ENCODE assay signal across 8 mouse cellular contexts in the genomic region with DNA sequence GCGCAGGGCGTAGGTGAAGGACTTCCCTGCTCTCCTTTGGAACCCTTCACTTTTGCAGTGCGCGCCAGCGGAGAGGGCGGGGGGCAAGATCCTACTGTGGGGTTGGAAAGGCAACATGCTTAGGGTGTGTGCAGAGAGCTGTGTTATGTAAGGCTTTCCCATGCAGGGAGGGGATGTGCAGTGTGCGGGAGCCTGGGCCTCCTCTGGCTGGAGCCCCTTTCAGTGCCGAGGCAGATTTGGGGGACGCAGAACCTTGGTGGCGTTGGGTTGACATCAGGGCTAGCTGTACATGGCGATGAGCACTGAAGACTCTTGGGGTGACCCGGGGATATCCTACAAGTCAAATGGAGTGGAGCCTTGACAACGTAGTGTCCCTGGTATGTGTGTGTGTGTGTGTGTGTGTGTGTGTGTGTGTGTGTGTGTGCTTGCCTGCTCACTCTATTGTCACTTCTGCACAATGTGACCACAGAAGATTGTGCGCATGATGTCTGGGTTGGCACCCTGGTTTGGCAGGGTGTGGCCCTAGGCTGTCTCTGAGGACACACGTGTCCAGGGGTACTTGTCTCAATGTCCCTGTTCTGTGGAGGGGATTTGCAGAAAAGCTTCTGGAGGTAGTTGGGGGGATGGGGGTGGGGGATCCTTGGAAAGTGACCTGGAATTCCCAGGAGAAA. TPM values are rescaled to one million over a fixed set of nuclear protein-coding genes. Genes with fewer than 3 reads are reported as not detected.
DNase-seq lines count a peak whose midpoint lies in the region; ATAC-seq lines count a peak whose summit lies in the region.

No protein-coding gene starts in this region.

- H3K27me3 ChIP-seq in kidney, embryonic 15.5 days = no peaks in the 10 kb centered on the region
- H3K27me3 ChIP-seq in midbrain, embryonic 10.5 days (ENCODE audit: low read depth, poor library complexity, severe bottlenecking) = peaks cover 61% of the 10 kb centered on the region

- DNase-seq in kidney, postnatal 4 days = no peak
- DNase-seq in induced T-regulatory cell, adult 2 months (ENCODE audit: low read depth) = peak; percentile 75
- DNase-seq in midbrain, embryonic 10.5 days (ENCODE audit: low spot score) = no peak
- no peak for DNase-seq in left cerebral cortex, adult 11 months (ENCODE audit: low spot score)
- DNase-seq in adrenal gland, adult 8-10 months = no peak
- DNase-seq in thymus, postnatal 14 days = no peak

- H3K4me3 ChIP-seq in kidney, embryonic 15.5 days (replicated peaks) = peak overlapping the region; percentile 68
- peak overlapping the region; percentile 91 for H3K4me3 ChIP-seq in brown adipose tissue, adult 24 weeks (ENCODE audit: insufficient read depth, low read depth, low read length)
- peak overlapping the region; percentile 70 for H3K4me3 ChIP-seq in midbrain, embryonic 10.5 days

- no peaks in the 10 kb centered on the region for H3K9me3 ChIP-seq in kidney, embryonic 15.5 days (replicated peaks)
- H3K9me3 ChIP-seq in midbrain, embryonic 10.5 days (replicated peaks) = no peaks in the 10 kb centered on the region

- ATAC-seq in kidney, embryonic 15.5 days (replicated peaks; ENCODE audit: low FRiP score) = peak; percentile 65

- peaks cover 56% of the 10 kb centered on the region for H3K4me1 ChIP-seq in kidney, embryonic 15.5 days
- H3K4me1 ChIP-seq in brown adipose tissue, adult 24 weeks (ENCODE audit: control insufficient read depth, insufficient read depth, insufficient read length, low read length) = peaks cover 18% of the 10 kb centered on the region
- peaks cover 40% of the 10 kb centered on the region for H3K4me1 ChIP-seq in midbrain, embryonic 10.5 days

- peak overlapping the region; percentile 86 for H3K27ac ChIP-seq in kidney, embryonic 15.5 days
- peak overlapping the region; percentile 93 for H3K27ac ChIP-seq in brown adipose tissue, adult 24 weeks (replicated peaks; ENCODE audit: low read depth, low read length)
- H3K27ac ChIP-seq in midbrain, embryonic 10.5 days (replicated peaks) = peak overlapping the region; percentile 78

- H3K4me2 ChIP-seq in kidney, embryonic 15.5 days = peak overlapping the region; percentile 90

- WGBS in kidney, embryonic 15.5 days = 17% methylated on average over 15 of the region's 15 CpGs
- WGBS in midbrain, embryonic 10.5 days = 20% methylated on average over 15 of the region's 15 CpGs

- H3K9ac ChIP-seq in kidney, embryonic 15.5 days = peak overlapping the region; percentile 70

- H3K36me3 ChIP-seq in kidney, embryonic 15.5 days = no peaks in the 10 kb centered on the region
- no peaks in the 10 kb centered on the region for H3K36me3 ChIP-seq in midbrain, embryonic 10.5 days

RNA-seq across cellular contexts. Expression of gene Ahnak, which starts 1.5 kb away (rescaled TPM):
- polyA plus RNA-seq in kidney, embryonic 15.5 days (2015; fragmentation: Nextera tagmentation; extraction: Ambion mirVana) = 17.3 and 18.2 TPM in 2 replicates
- polyA plus RNA-seq in brown adipose tissue, adult 24 weeks (2012; ENCODE audit: insufficient read depth, insufficient read length, missing spikeins) = 133 and 177 TPM in 2 replicates
- polyA plus RNA-seq in midbrain, embryonic 10.5 days (2016; fragmentation: Nextera tagmentation; extraction: Ambion mirVana) = 6.6 and 8.8 TPM in 2 replicates
- total RNA-seq in adrenal gland, adult 8-10 months (2022) = 100 to 1,000 TPM; 122 to 227 (median 158) TPM

RNA-seq across cellular contexts. Expression of gene Eef1g, which starts 23.7 kb away (rescaled TPM):
- polyA plus RNA-seq in kidney, embryonic 15.5 days (2015; fragmentation: Nextera tagmentation; extraction: Ambion mirVana) = 467 and 476 TPM in 2 replicates
- polyA plus RNA-seq in brown adipose tissue, adult 24 weeks (2012; ENCODE audit: insufficient read depth, insufficient read length, missing spikeins) = 134 and 135 TPM in 2 replicates
- 438 and 514 TPM in 2 replicates for polyA plus RNA-seq in midbrain, embryonic 10.5 days (2016; fragmentation: Nextera tagmentation; extraction: Ambion mirVana)
- 100 to 1,000 TPM; 306 to 355 (median 328) TPM for total RNA-seq in adrenal gland, adult 8-10 months (2022)

RNA-seq across cellular contexts. Expression of gene Tut1, which starts 36.9 kb away (rescaled TPM):
- polyA plus RNA-seq in kidney, embryonic 15.5 days (2015; fragmentation: Nextera tagmentation; extraction: Ambion mirVana) = 32.9 and 33.5 TPM in 2 replicates
- polyA plus RNA-seq in brown adipose tissue, adult 24 weeks (2012; ENCODE audit: insufficient read depth, insufficient read length, missing spikeins) = 6.9 and 7.5 TPM in 2 replicates
- polyA plus RNA-seq in midbrain, embryonic 10.5 days (2016; fragmentation: Nextera tagmentation; extraction: Ambion mirVana) = 36.5 and 40.2 TPM in 2 replicates
- total RNA-seq in adrenal gland, adult 8-10 months (2022) = 10 to 100 TPM; 22.9 to 31.9 (median 26.8) TPM

RNA-seq across cellular contexts. Expression of gene Mta2, which starts 48.9 kb away (rescaled TPM):
- polyA plus RNA-seq in kidney, embryonic 15.5 days (2015; fragmentation: Nextera tagmentation; extraction: Ambion mirVana) = 166 and 168 TPM in 2 replicates
- 28.2 and 30.6 TPM in 2 replicates for polyA plus RNA-seq in brown adipose tissue, adult 24 weeks (2012; ENCODE audit: insufficient read depth, insufficient read length, missing spikeins)
- 178 and 191 TPM in 2 replicates for polyA plus RNA-seq in midbrain, embryonic 10.5 days (2016; fragmentation: Nextera tagmentation; extraction: Ambion mirVana)
- total RNA-seq in adrenal gland, adult 8-10 months (2022) = 100 to 1,000 TPM in 2 of 4 experiments, 10 to 100 TPM in 2; 83.4 to 133 (median 102) TPM
